23 mouse cellular contexts compared by ENCODE assay signal in genomic region chr9:116592486-116592885, GRCm38 (mm10).
"Had no signal": no experiment of that assay in that cellular context is flagged by ENCODE, and none has a peak within 500 bp of the region (broad histone marks: within the 10 kb centered on the region; RNA-seq: fewer than 3 reads in every experiment).

No protein-coding gene starts in this region.

- H3K4me3 ChIP-seq: layer of hippocampus, adult 2 months; left cerebral cortex, adult 2 months; midbrain, embryonic 12.5 days; midbrain, embryonic 15.5 days; neural tube, embryonic 12.5 days; neural tube, embryonic 15.5 days; stomach, embryonic 15.5 days had no signal

- H3K36me3 ChIP-seq: midbrain, embryonic 12.5 days; midbrain, embryonic 15.5 days; neural tube, embryonic 12.5 days; neural tube, embryonic 15.5 days; stomach, embryonic 15.5 days had no signal

- H3K27me3 ChIP-seq: midbrain, embryonic 12.5 days; midbrain, embryonic 15.5 days; neural tube, embryonic 12.5 days; neural tube, embryonic 15.5 days; stomach, embryonic 15.5 days had no signal

- H3K4me2 ChIP-seq: liver, embryonic 11.5 days; lung, embryonic 14.5 days; midbrain, embryonic 12.5 days; midbrain, embryonic 15.5 days; neural tube, embryonic 12.5 days; neural tube, embryonic 15.5 days; stomach, embryonic 15.5 days had no signal

- DNase-seq: kidney, adult 2 months; kidney, postnatal 25 days; layer of hippocampus, adult 9-11 months; layer of hippocampus, postnatal 36 days; liver, postnatal 0 days; lung, embryonic 14.5 days; right cerebral cortex, adult 18-20 months; right cerebral cortex, postnatal 14 days; right cerebral cortex, postnatal 4 days; spleen, adult 18-20 months; thymus, postnatal 36 days had no signal

- H3K9ac ChIP-seq: liver, embryonic 14.5 days; liver, postnatal 0 days; lung, embryonic 14.5 days; midbrain, embryonic 12.5 days; midbrain, embryonic 15.5 days; neural tube, embryonic 12.5 days; neural tube, embryonic 15.5 days; stomach, embryonic 15.5 days had no signal

- ATAC-seq: liver, postnatal 0 days; lung, postnatal 0 days; midbrain, embryonic 15.5 days had no signal

- H3K27ac ChIP-seq: kidney, postnatal 0 days; layer of hippocampus, adult 2 months; left cerebral cortex, adult 2 months; liver, embryonic 14.5 days; macrophage; midbrain, embryonic 12.5 days; midbrain, embryonic 15.5 days; neural tube, embryonic 12.5 days; neural tube, embryonic 15.5 days; stomach, embryonic 15.5 days had no signal

- H3K9me3 ChIP-seq: midbrain, embryonic 12.5 days; midbrain, embryonic 15.5 days; neural tube, embryonic 15.5 days; stomach, embryonic 15.5 days had no signal

- H3K4me1 ChIP-seq: midbrain, embryonic 12.5 days; midbrain, embryonic 15.5 days; neural tube, embryonic 12.5 days; neural tube, embryonic 15.5 days; stomach, embryonic 15.5 days had no signal
